Mouse (Mus musculus): ENCODE data around the gene Robo1. TPM values are rescaled to one million over a fixed set of nuclear protein-coding genes. Genes with fewer than 3 reads are reported as not detected.
A peak's percentile ranks its signal among the peaks of the same experiment; 100 is the strongest.
"Not testable (repeated sequence)": the region's sequence is repeated elsewhere in the genome, so short reads cannot be mapped to it uniquely, and the experiment has no call there.

Robo1 gene
- polyA plus RNA-seq, 1 experiment from 2014 or later = 58.1 TPM

GRCm38 (mm10) chr16:72531337-72531736, 223.2 kb downstream of the Robo1 start:
- Histone ChIP-seq H3K4me1 (replicated peaks; ENCODE audit: control insufficient read depth, insufficient read depth, low read length) (no peaks in the 10 kb centered on the region; the same call in 1 of the 2 replicates), H3K27ac (ENCODE audit: low read length) (no peak overlapping the region), H3K4me3 (replicated peaks; ENCODE audit: low read length) (no peak overlapping the region), H3K9ac (replicated peaks; ENCODE audit: low read depth, low read length) (no peak overlapping the region), H3K27me3 (replicated peaks; ENCODE audit: control insufficient read depth, insufficient read depth, low read length) (no peaks in the 10 kb centered on the region), H3K4me2 (ENCODE audit: low read length) (no peak overlapping the region), H3K9me3 (ENCODE audit: control insufficient read depth, low read length) (no peaks in the 10 kb centered on the region), H3K36me3 (ENCODE audit: control insufficient read depth, insufficient read depth) (no peaks in the 10 kb centered on the region)
- ATAC-seq = no peak
- WGBS = 64% methylated on average over 2 of the region's 2 CpGs

DNA sequence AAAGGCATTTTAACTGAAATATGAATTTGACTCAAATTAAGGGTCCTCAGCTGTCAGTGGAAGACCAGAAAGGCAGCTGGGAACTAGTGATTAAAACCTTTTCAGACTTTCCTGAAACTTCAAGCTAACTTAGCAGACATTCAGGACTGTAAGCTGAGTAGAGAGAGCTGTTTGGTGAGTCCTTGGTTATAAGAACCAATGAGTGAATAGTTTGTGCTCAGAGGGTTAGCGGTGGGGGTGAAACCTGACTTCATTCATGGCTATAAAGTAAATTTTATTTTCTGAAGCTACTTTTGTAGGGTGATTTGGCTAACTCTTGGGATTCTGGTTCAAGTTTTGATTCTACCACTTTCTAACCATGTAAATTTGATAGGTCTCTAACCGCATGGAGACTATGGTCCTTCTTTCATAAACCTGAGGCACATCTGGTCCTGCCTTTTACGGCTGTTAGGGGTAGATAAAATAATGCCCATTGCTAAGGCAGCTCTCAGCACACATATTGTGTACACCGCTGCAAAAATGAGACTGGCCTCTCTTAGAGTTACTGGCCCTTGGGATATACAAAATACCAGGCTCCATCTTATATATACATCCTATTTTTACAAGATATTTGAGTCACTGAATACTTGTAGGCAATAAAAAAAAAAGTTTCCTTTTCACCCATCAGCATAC, 225.9 kb downstream of the Robo1 start:
- H3K36me3 ChIP-seq (ENCODE audit: control insufficient read depth, insufficient read depth) = no peaks in the 10 kb centered on the region
- no peaks in the 10 kb centered on the region for H3K27me3 ChIP-seq (replicated peaks; ENCODE audit: control insufficient read depth, insufficient read depth, low read length)
- WGBS = 95% methylated on average over 4 of the region's 4 CpGs
- no peak overlapping the region for H3K9ac ChIP-seq (replicated peaks; ENCODE audit: low read depth, low read length)
- no peak overlapping the region for H3K27ac ChIP-seq (ENCODE audit: low read length)
- H3K4me1 ChIP-seq (replicated peaks; ENCODE audit: control insufficient read depth, insufficient read depth, low read length) = no peaks in the 10 kb centered on the region; the same call in 1 of the 2 replicates
- H3K4me2 ChIP-seq (ENCODE audit: low read length) = no peak overlapping the region
- H3K4me3 ChIP-seq (replicated peaks; ENCODE audit: low read length) = no peak overlapping the region
- ATAC-seq = no peak
- H3K9me3 ChIP-seq (ENCODE audit: control insufficient read depth, low read length) = no peaks in the 10 kb centered on the region

GRCm38 (mm10) chr16:72538171-72538570, 230.1 kb downstream of the Robo1 start:
- no peak for ATAC-seq
- H3K4me2 ChIP-seq (ENCODE audit: low read length) = no peak overlapping the region
- WGBS = 78% methylated on average over 3 of the region's 3 CpGs
- H3K9ac ChIP-seq (replicated peaks; ENCODE audit: low read depth, low read length) = no peak overlapping the region
- no peak overlapping the region for H3K4me3 ChIP-seq (replicated peaks; ENCODE audit: low read length)
- H3K27ac ChIP-seq (ENCODE audit: low read length) = no peak overlapping the region
- H3K27me3 ChIP-seq (replicated peaks; ENCODE audit: control insufficient read depth, insufficient read depth, low read length) = no peaks in the 10 kb centered on the region
- H3K4me1 ChIP-seq (replicated peaks; ENCODE audit: control insufficient read depth, insufficient read depth, low read length) = no peaks in the 10 kb centered on the region
- no peaks in the 10 kb centered on the region for H3K36me3 ChIP-seq (ENCODE audit: control insufficient read depth, insufficient read depth)
- H3K9me3 ChIP-seq (ENCODE audit: control insufficient read depth, low read length) = no peaks in the 10 kb centered on the region

DNA sequence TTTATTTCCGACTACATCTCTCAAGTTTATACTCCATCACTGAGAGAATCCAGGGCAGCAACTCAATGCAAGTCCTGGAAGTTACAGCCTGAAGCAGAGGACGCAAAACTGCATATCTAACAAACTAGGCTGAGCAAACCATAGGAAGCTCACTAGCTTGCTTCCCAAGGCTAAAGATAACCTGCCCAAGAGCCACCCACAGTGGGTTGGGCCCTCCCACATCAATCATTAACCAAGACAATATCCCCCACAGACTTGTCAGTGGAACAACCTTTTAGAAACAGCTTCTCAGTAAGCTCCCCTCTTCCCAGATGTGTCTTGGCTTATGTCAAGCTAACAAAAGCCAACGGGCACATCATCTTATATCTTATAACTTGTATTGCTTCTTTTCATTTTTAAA, 235.8 kb downstream of the Robo1 start:
- Histone ChIP-seq H3K4me2 (ENCODE audit: low read length) (no peak overlapping the region), H3K27me3 (replicated peaks; ENCODE audit: control insufficient read depth, insufficient read depth, low read length) (no peaks in the 10 kb centered on the region), H3K4me1 (replicated peaks; ENCODE audit: control insufficient read depth, insufficient read depth, low read length) (no peaks in the 10 kb centered on the region), H3K4me3 (replicated peaks; ENCODE audit: low read length) (no peak overlapping the region), H3K9me3 (ENCODE audit: control insufficient read depth, low read length) (no peaks in the 10 kb centered on the region), H3K36me3 (ENCODE audit: control insufficient read depth, insufficient read depth) (no peaks in the 10 kb centered on the region), H3K9ac (replicated peaks; ENCODE audit: low read depth, low read length) (no peak overlapping the region), H3K27ac (ENCODE audit: low read length) (no peak overlapping the region)
- no peak for ATAC-seq
- 77% methylated on average over 3 of the region's 3 CpGs for WGBS

DNA sequence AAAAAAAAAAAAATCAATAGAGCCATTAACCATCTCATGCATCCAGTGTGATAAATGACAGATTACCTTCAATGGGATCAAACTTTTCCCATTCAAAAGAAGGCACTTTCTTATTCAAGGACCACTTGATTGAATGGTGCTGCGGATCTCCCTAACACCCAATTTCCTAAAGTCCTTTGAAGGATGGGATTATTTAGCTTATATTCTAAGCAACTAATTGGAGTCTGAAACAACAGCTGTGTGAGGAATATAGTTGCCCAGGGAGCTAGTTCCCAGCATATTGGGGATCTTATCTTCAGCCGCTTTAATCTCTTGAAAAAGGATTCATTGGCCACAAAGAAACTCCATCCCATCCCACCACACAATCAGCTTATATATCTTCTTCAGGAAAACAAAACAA, 236.8 kb downstream of the Robo1 start:
- no peak overlapping the region for H3K9ac ChIP-seq (replicated peaks; ENCODE audit: low read depth, low read length)
- 7% methylated on average over 2 of the region's 2 CpGs for WGBS
- H3K4me1 ChIP-seq (replicated peaks; ENCODE audit: control insufficient read depth, insufficient read depth, low read length) = no peaks in the 10 kb centered on the region
- no peak overlapping the region for H3K4me3 ChIP-seq (replicated peaks; ENCODE audit: low read length)
- H3K4me2 ChIP-seq (ENCODE audit: low read length) = no peak overlapping the region
- no peaks in the 10 kb centered on the region for H3K27me3 ChIP-seq (replicated peaks; ENCODE audit: control insufficient read depth, insufficient read depth, low read length)
- no peak overlapping the region for H3K27ac ChIP-seq (ENCODE audit: low read length)
- no peaks in the 10 kb centered on the region for H3K9me3 ChIP-seq (ENCODE audit: control insufficient read depth, low read length)
- no peaks in the 10 kb centered on the region for H3K36me3 ChIP-seq (ENCODE audit: control insufficient read depth, insufficient read depth)
- ATAC-seq = no peak

DNA sequence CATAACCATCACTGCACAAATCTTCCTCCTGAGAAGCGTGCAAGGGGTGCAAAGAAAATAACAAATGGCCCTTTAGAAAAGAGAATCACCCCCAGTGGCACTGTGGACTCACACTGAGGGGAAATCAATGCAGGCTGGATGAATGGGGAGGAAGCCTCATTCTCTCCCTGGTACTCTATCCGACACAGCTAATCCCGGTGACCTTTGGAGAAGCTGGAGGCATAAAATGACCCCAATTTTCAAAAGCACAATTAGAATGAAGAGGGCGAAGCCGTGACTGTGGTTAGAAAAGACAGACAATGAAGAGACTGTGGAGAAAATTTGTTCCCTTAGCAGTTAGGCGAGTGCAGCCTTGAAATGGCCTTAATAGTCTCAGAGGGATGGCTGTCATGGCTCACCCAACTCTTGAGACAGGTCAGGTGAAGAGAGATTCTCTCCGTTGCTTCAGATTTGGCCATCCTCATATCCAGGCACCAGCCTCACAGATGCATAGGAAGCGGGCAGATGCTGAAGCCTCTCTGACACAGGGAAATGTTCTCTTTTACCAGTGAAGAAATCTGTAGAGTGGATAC, 243.7 kb downstream of the Robo1 start:
- Histone ChIP-seq H3K4me1 (replicated peaks; ENCODE audit: control insufficient read depth, insufficient read depth, low read length) (peaks cover 5% of the 10 kb centered on the region), H3K4me2 (ENCODE audit: low read length) (no peak overlapping the region), H3K36me3 (ENCODE audit: control insufficient read depth, insufficient read depth) (no peaks in the 10 kb centered on the region), H3K9me3 (ENCODE audit: control insufficient read depth, low read length) (no peaks in the 10 kb centered on the region), H3K9ac (replicated peaks; ENCODE audit: low read depth, low read length) (no peak overlapping the region), H3K4me3 (replicated peaks; ENCODE audit: low read length) (no peak overlapping the region), H3K27me3 (replicated peaks; ENCODE audit: control insufficient read depth, insufficient read depth, low read length) (no peaks in the 10 kb centered on the region), H3K27ac (ENCODE audit: low read length) (no peak overlapping the region)
- 21% methylated on average over 8 of the region's 8 CpGs for WGBS
- ATAC-seq = no peak

- Histone ChIP-seq H3K9ac (replicated peaks; ENCODE audit: low read depth, low read length) (no peak overlapping the region), H3K27me3 (replicated peaks; ENCODE audit: control insufficient read depth, insufficient read depth, low read length) (no peaks in the 10 kb centered on the region), H3K27ac (ENCODE audit: low read length) (no peak overlapping the region), H3K4me1 (replicated peaks; ENCODE audit: control insufficient read depth, insufficient read depth, low read length) (peaks cover 5% of the 10 kb centered on the region), H3K9me3 (ENCODE audit: control insufficient read depth, low read length) (no peaks in the 10 kb centered on the region), H3K4me2 (ENCODE audit: low read length) (no peak overlapping the region; the same call in 1 of the 2 replicates), H3K4me3 (replicated peaks; ENCODE audit: low read length) (no peak overlapping the region), H3K36me3 (ENCODE audit: control insufficient read depth, insufficient read depth) (no peaks in the 10 kb centered on the region)
- ATAC-seq = no peak; the same call in 1 of the 2 replicates
- 14% methylated on average over 5 of the region's 5 CpGs for WGBS
Observed at GRCm38 (mm10) chr16:72553713-72554112, 245.6 kb downstream of the Robo1 start.

- not testable (repeated sequence) for H3K9me3 ChIP-seq (ENCODE audit: control insufficient read depth, low read length); H3K27me3 ChIP-seq (replicated peaks; ENCODE audit: control insufficient read depth, insufficient read depth, low read length); H3K27ac ChIP-seq (ENCODE audit: low read length); H3K36me3 ChIP-seq (ENCODE audit: control insufficient read depth, insufficient read depth); ATAC-seq; H3K4me2 ChIP-seq (ENCODE audit: low read length); H3K4me1 ChIP-seq (replicated peaks; ENCODE audit: control insufficient read depth, insufficient read depth, low read length); H3K4me3 ChIP-seq (replicated peaks; ENCODE audit: low read length); H3K9ac ChIP-seq (replicated peaks; ENCODE audit: low read depth, low read length)
- WGBS = 58% methylated on average over 2 of the region's 2 CpGs
Observed at GRCm38 (mm10) chr16:72562149-72562548, 254.0 kb downstream of the Robo1 start.

GRCm38 (mm10) chr16:72563196-72563963, 255.3 kb downstream of the Robo1 start:
- 0 out of 2 replicates have a peak, but pooled peaks have one; percentile 20 for ATAC-seq
- 29% methylated on average over 15 of the region's 15 CpGs for WGBS
- H3K27ac ChIP-seq (ENCODE audit: low read length) = no peak overlapping the region
- no peak overlapping the region for H3K4me3 ChIP-seq (replicated peaks; ENCODE audit: low read length)
- H3K4me2 ChIP-seq (ENCODE audit: low read length) = no peak overlapping the region
- H3K4me1 ChIP-seq (replicated peaks; ENCODE audit: control insufficient read depth, insufficient read depth, low read length) = no peaks in the 10 kb centered on the region; the same call in 1 of the 2 replicates
- H3K9me3 ChIP-seq (ENCODE audit: control insufficient read depth, low read length) = no peaks in the 10 kb centered on the region
- no peak overlapping the region for H3K9ac ChIP-seq (replicated peaks; ENCODE audit: low read depth, low read length)
- H3K36me3 ChIP-seq (ENCODE audit: control insufficient read depth, insufficient read depth) = no peaks in the 10 kb centered on the region
- no peaks in the 10 kb centered on the region for H3K27me3 ChIP-seq (replicated peaks; ENCODE audit: control insufficient read depth, insufficient read depth, low read length)

All from forebrain, embryonic 16.5 days (tissue).